Mouse (Mus musculus): Measurements from ENCODE around the gene Wdr89. TPM values are rescaled to one million over a fixed set of nuclear protein-coding genes. Genes with fewer than 3 reads are reported as not detected.

Wdr89 gene
- polyA plus RNA-seq, 1 experiment from 2014 or later = 9.5 TPM

- Histone ChIP-seq H3K27ac (ENCODE audit: low read length) (no peak overlapping the region), H3K4me3 (ENCODE audit: low read length) (no peak overlapping the region), H3K27me3 (ENCODE audit: control insufficient read depth, insufficient read depth, low read depth, low read length) (no peaks in the 10 kb centered on the region), H3K36me3 (ENCODE audit: control insufficient read depth, insufficient read depth, low read length) (no peaks in the 10 kb centered on the region), H3K9me3 (ENCODE audit: control insufficient read depth, low read length) (no peaks in the 10 kb centered on the region), H3K4me2 (ENCODE audit: low read depth, low read length) (no peak overlapping the region), H3K4me1 (replicated peaks; ENCODE audit: control insufficient read depth, insufficient read depth, low read length) (no peaks in the 10 kb centered on the region), H3K9ac (ENCODE audit: low read length) (no peak overlapping the region)
- 79% methylated on average over 1 of the region's 1 CpGs for WGBS
- no peak for ATAC-seq (ENCODE audit: low read depth)
These were observed 7.0 kb downstream of the Wdr89 start for GRCm38 (mm10) chr12:75662376-75662775.

DNA sequence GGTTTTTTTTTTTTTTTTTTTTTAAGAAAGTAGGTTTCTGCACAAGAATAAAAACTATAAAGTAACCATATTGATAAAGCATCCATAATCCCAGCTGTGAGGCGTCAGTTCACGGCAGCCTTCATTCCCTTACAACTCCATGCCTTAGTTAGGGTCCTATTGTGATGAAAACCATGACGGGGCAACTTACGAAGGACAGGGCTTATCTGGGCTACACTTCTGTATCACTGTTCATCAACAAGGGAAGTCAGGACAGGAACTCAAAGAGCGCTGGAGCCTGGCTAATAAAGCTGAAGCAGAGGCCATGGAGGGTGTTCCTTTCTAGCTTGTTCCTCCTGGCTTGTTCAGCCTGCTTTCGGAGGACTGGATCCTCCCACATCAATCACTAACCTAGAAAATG, 10.9 kb downstream of the Wdr89 start:
- ATAC-seq (ENCODE audit: low read depth) = no peak
- Histone ChIP-seq H3K4me1 (replicated peaks; ENCODE audit: control insufficient read depth, insufficient read depth, low read length) (no peaks in the 10 kb centered on the region), H3K27me3 (ENCODE audit: control insufficient read depth, insufficient read depth, low read depth, low read length) (no peaks in the 10 kb centered on the region), H3K4me2 (ENCODE audit: low read depth, low read length) (no peak overlapping the region), H3K9ac (ENCODE audit: low read length) (no peak overlapping the region), H3K27ac (ENCODE audit: low read length) (no peak overlapping the region), H3K4me3 (ENCODE audit: low read length) (no peak overlapping the region), H3K9me3 (ENCODE audit: control insufficient read depth, low read length) (no peaks in the 10 kb centered on the region), H3K36me3 (ENCODE audit: control insufficient read depth, insufficient read depth, low read length) (no peaks in the 10 kb centered on the region)
- 67% methylated on average over 6 of the region's 6 CpGs for WGBS

DNA sequence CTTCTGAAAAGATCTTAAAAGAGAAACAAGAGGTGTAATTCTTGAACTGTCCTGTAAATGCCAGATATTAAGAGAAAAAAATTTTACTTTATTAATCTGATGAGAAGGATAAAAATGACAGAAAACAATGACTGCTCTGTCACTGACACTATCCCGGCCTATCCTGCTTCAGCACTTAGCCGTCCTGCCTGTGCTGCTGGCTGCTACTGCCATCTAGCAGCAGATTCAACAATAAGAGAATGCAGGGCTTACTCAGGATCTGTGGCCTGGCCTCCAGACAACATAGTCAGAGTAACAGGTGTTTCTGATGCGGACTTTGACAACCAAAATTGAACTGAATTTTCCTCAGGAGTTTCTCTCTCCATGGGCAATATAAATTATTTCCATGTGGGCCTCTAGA, 12.8 kb downstream of the Wdr89 start:
- H3K27ac ChIP-seq (ENCODE audit: low read length) = no peak overlapping the region
- H3K4me3 ChIP-seq (ENCODE audit: low read length) = no peak overlapping the region
- 40% methylated on average over 3 of the region's 3 CpGs for WGBS
- H3K4me1 ChIP-seq (replicated peaks; ENCODE audit: control insufficient read depth, insufficient read depth, low read length) = no peaks in the 10 kb centered on the region
- no peak for ATAC-seq (ENCODE audit: low read depth)
- H3K36me3 ChIP-seq (ENCODE audit: control insufficient read depth, insufficient read depth, low read length) = no peaks in the 10 kb centered on the region
- no peaks in the 10 kb centered on the region for H3K9me3 ChIP-seq (ENCODE audit: control insufficient read depth, low read length)
- no peak overlapping the region for H3K4me2 ChIP-seq (ENCODE audit: low read depth, low read length)
- no peaks in the 10 kb centered on the region for H3K27me3 ChIP-seq (ENCODE audit: control insufficient read depth, insufficient read depth, low read depth, low read length)
- no peak overlapping the region for H3K9ac ChIP-seq (ENCODE audit: low read length)

- Histone ChIP-seq H3K4me2 (ENCODE audit: low read depth, low read length) (no peak overlapping the region), H3K4me3 (ENCODE audit: low read length) (no peak overlapping the region), H3K36me3 (ENCODE audit: control insufficient read depth, insufficient read depth, low read length) (no peaks in the 10 kb centered on the region), H3K27ac (ENCODE audit: low read length) (no peak overlapping the region), H3K9me3 (ENCODE audit: control insufficient read depth, low read length) (no peaks in the 10 kb centered on the region), H3K4me1 (replicated peaks; ENCODE audit: control insufficient read depth, insufficient read depth, low read length) (no peaks in the 10 kb centered on the region), H3K27me3 (ENCODE audit: control insufficient read depth, insufficient read depth, low read depth, low read length) (no peaks in the 10 kb centered on the region), H3K9ac (ENCODE audit: low read length) (no peak overlapping the region)
- 69% methylated on average over 3 of the region's 3 CpGs for WGBS
- ATAC-seq (ENCODE audit: low read depth) = no peak
These were observed 15.0 kb downstream of the Wdr89 start for GRCm38 (mm10) chr12:75654247-75654801.

DNA sequence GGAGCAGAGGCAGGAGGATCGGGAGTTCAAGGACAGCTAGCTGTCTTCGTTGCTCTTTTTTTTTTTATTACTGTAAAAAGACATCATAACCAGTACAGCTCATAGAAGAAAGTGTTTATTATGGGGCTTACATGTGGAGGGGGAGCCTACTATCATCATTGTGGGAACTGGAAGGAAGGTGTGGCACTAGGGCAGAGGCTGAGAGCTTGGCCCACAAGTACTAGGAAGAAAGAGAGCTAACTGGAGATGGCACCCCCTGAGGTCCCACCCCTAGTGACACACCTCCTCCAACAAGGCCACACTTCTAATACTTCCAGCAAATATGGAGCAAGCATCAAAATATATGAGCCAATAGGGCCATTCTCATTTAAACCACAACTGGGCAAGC, 19.6 kb downstream of the Wdr89 start:
- H3K36me3 ChIP-seq (ENCODE audit: control insufficient read depth, insufficient read depth, low read length) = no peaks in the 10 kb centered on the region
- H3K9ac ChIP-seq (ENCODE audit: low read length) = no peak overlapping the region
- no peaks in the 10 kb centered on the region for H3K27me3 ChIP-seq (ENCODE audit: control insufficient read depth, insufficient read depth, low read depth, low read length)
- no peak overlapping the region for H3K27ac ChIP-seq (ENCODE audit: low read length)
- WGBS = 63% methylated on average over 2 of the region's 2 CpGs
- no peak overlapping the region for H3K4me2 ChIP-seq (ENCODE audit: low read depth, low read length)
- no peak overlapping the region for H3K4me3 ChIP-seq (ENCODE audit: low read length)
- no peaks in the 10 kb centered on the region for H3K9me3 ChIP-seq (ENCODE audit: control insufficient read depth, low read length)
- H3K4me1 ChIP-seq (replicated peaks; ENCODE audit: control insufficient read depth, insufficient read depth, low read length) = no peaks in the 10 kb centered on the region
- no peak for ATAC-seq (ENCODE audit: low read depth)

- Histone ChIP-seq H3K27ac (ENCODE audit: low read length) (no peak overlapping the region), H3K9me3 (ENCODE audit: control insufficient read depth, low read length) (no peaks in the 10 kb centered on the region), H3K9ac (ENCODE audit: low read length) (no peak overlapping the region), H3K4me1 (replicated peaks; ENCODE audit: control insufficient read depth, insufficient read depth, low read length) (no peaks in the 10 kb centered on the region), H3K27me3 (ENCODE audit: control insufficient read depth, insufficient read depth, low read depth, low read length) (no peaks in the 10 kb centered on the region), H3K36me3 (ENCODE audit: control insufficient read depth, insufficient read depth, low read length) (no peaks in the 10 kb centered on the region), H3K4me2 (ENCODE audit: low read depth, low read length) (no peak overlapping the region), H3K4me3 (ENCODE audit: low read length) (no peak overlapping the region)
- peak; percentile 78 for ATAC-seq (ENCODE audit: low read depth)
- WGBS = 71% methylated on average over 12 of the region's 12 CpGs
These were observed 20.2 kb downstream of the Wdr89 start for GRCm38 (mm10) chr12:75649058-75649705.

- WGBS = 54% methylated on average over 12 of the region's 12 CpGs
- Histone ChIP-seq H3K9ac (ENCODE audit: low read length) (no peak overlapping the region), H3K27me3 (ENCODE audit: control insufficient read depth, insufficient read depth, low read depth, low read length) (no peaks in the 10 kb centered on the region), H3K27ac (ENCODE audit: low read length) (no peak overlapping the region), H3K4me2 (ENCODE audit: low read depth, low read length) (no peak overlapping the region), H3K36me3 (ENCODE audit: control insufficient read depth, insufficient read depth, low read length) (no peaks in the 10 kb centered on the region), H3K9me3 (ENCODE audit: control insufficient read depth, low read length) (no peaks in the 10 kb centered on the region), H3K4me1 (replicated peaks; ENCODE audit: control insufficient read depth, insufficient read depth, low read length) (no peaks in the 10 kb centered on the region), H3K4me3 (ENCODE audit: low read length) (no peak overlapping the region)
- no peak for ATAC-seq (ENCODE audit: low read depth)
These were observed 21.1 kb downstream of the Wdr89 start for GRCm38 (mm10) chr12:75648281-75648680.

- Histone ChIP-seq H3K9me3 (ENCODE audit: control insufficient read depth, low read length) (no peaks in the 10 kb centered on the region), H3K36me3 (ENCODE audit: control insufficient read depth, insufficient read depth, low read length) (no peaks in the 10 kb centered on the region), H3K27ac (ENCODE audit: low read length) (no peak overlapping the region), H3K4me2 (ENCODE audit: low read depth, low read length) (no peak overlapping the region), H3K4me1 (replicated peaks; ENCODE audit: control insufficient read depth, insufficient read depth, low read length) (no peaks in the 10 kb centered on the region), H3K4me3 (ENCODE audit: low read length) (no peak overlapping the region), H3K27me3 (ENCODE audit: control insufficient read depth, insufficient read depth, low read depth, low read length) (no peaks in the 10 kb centered on the region), H3K9ac (ENCODE audit: low read length) (no peak overlapping the region)
- ATAC-seq (ENCODE audit: low read depth) = no peak
- 78% methylated on average over 2 of the region's 2 CpGs for WGBS
These were observed 21.7 kb downstream of the Wdr89 start for GRCm38 (mm10) chr12:75647663-75648062.

DNA sequence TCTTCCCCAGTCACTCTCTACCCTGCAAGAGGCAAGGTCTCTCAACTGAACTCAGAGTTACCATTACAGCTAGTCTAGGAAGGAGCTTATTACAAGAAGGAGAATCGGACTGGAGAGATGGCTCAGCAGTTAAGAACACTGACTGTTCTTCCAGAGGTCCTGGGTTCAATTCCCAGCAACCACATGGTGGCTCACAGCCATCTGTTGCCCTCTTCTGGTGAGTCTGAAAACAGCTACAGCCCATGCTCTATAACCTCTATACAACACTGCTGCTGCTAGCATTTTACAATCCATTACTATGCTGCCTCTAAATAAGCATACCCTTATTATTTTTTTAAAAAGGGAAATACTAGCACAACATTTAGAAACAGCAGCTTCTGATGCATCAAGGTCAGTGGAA, 23.6 kb downstream of the Wdr89 start:
- 91% methylated on average over 1 of the region's 1 CpGs for WGBS
- H3K27me3 ChIP-seq (ENCODE audit: control insufficient read depth, insufficient read depth, low read depth, low read length) = no peaks in the 10 kb centered on the region
- H3K9me3 ChIP-seq (ENCODE audit: control insufficient read depth, low read length) = no peaks in the 10 kb centered on the region
- H3K36me3 ChIP-seq (ENCODE audit: control insufficient read depth, insufficient read depth, low read length) = no peaks in the 10 kb centered on the region
- no peak for ATAC-seq (ENCODE audit: low read depth)
- no peak overlapping the region for H3K27ac ChIP-seq (ENCODE audit: low read length)
- H3K9ac ChIP-seq (ENCODE audit: low read length) = no peak overlapping the region
- no peak overlapping the region for H3K4me3 ChIP-seq (ENCODE audit: low read length)
- H3K4me2 ChIP-seq (ENCODE audit: low read depth, low read length) = no peak overlapping the region
- H3K4me1 ChIP-seq (replicated peaks; ENCODE audit: control insufficient read depth, insufficient read depth, low read length) = no peaks in the 10 kb centered on the region

- Histone ChIP-seq H3K27me3 (ENCODE audit: control insufficient read depth, insufficient read depth, low read depth, low read length) (no peaks in the 10 kb centered on the region), H3K4me2 (ENCODE audit: low read depth, low read length) (no peak overlapping the region), H3K4me3 (ENCODE audit: low read length) (no peak overlapping the region), H3K9ac (ENCODE audit: low read length) (no peak overlapping the region), H3K36me3 (ENCODE audit: control insufficient read depth, insufficient read depth, low read length) (no peaks in the 10 kb centered on the region), H3K4me1 (replicated peaks; ENCODE audit: control insufficient read depth, insufficient read depth, low read length) (no peaks in the 10 kb centered on the region), H3K27ac (ENCODE audit: low read length) (no peak overlapping the region), H3K9me3 (ENCODE audit: control insufficient read depth, low read length) (no peaks in the 10 kb centered on the region)
- ATAC-seq (ENCODE audit: low read depth) = no peak
- WGBS = 96% methylated on average over 1 of the region's 1 CpGs
These were observed 27.6 kb downstream of the Wdr89 start for GRCm38 (mm10) chr12:75641726-75642125.

Data from lung, embryonic 16.5 days (tissue).